Mouse (Mus musculus): ENCODE measurements around the gene Fggy. TPM values are rescaled to one million over a fixed set of nuclear protein-coding genes. Genes with fewer than 3 reads are reported as not detected.

The Fggy gene
- polyA plus RNA-seq, 1 experiment = 12.6 TPM

DNA sequence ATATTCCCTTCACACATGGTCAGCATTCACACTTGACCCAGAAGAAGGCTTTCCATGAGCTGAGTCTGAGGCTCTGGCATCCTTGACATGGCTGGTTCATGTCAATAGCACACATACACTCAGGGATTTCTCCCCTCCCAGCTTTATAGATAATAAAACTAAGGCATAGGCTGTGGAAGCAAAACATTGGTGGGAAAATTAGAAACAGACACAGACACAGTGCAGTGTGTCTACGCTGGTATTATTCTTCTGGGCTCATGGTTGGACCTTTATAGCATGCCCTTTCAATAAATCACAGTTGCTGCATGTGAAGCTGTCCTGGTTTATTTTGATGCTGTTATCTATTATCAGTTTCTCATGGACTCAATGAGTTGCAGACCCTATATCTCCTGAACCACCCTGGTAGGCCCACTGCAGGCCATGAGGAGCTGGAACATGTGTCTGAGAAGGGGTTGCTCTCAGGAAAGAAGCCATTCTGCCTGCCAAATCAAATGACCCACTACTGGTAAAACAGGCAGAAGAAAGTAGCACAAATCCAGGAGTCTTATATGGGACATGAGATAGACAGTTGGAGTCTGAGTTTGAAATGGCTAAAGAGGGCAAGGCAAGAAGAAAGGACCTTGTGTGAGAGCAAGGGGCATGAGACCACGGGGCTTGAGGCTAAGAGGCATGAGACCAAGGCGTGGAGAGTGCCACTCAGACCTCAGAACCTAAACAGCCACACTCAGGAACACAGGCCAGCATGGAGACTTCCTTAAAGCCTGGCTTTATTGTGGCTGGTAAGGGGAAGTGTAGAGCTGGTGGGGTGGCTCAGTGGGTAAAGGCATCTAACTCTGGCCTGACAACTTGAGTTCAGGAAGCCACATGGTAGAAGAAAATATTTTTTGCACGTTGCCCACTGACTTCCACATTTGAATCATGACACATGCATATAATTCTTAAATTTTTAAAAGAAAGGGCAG, 327.2 kb downstream of the Fggy start:
- DNase-seq (ENCODE audit: extremely low spot score in 1 of 2, low spot score in 1 of 2) = no peak

DNA sequence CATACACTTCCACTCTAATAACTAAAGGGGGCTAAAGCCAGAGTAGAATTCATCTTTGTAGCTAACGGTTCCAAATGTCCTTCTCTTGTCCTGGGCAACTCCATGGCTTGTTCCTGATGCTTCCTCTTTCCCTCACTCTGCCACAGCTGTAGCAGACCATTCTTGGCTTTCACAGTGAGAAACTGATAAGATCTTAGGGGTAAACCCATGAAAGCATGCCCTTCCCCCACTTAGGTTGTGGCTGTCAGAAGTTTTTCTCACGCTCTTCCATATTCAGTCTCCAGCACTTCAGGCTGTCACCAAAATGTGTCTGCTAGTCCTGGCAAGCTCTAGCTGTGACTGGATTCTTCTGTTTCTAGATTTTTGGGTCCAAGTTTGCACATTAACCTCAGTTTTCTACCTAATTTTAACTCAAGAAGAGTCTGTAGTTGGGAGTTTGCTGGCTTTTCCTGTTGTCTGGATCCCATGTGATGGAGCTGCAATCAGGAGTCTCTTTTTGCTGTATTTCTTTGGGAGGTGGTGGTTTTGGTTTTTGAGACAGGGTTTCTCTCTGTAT, 338.0 kb downstream of the Fggy start:
- DNase-seq (ENCODE audit: extremely low spot score in 1 of 2, low spot score in 1 of 2) = peak in 1 of 2 experiments; percentile 19

DNA sequence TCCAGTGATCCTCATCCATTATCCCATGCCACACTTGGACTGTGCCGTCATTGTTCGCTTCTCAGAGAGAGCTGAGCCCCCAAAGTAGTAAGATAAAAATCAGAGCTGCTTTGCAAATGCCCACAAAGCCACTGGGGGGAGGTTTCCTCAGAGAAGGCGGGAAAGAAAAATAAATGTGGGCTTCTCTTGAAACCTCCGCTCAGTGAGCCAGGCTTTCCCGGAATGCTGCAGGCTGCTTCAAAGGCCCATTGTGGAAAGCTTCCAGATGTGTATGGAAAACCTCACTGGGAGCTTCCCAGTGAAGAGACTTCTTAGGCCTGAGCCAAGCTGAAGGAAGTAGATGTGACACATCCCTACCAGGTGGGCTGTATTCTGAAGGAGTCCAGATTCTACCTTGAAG, 339.3 kb downstream of the Fggy start:
- DNase-seq (ENCODE audit: extremely low spot score in 1 of 2, low spot score in 1 of 2) = peak in 1 of 2 experiments; percentile 26

DNA sequence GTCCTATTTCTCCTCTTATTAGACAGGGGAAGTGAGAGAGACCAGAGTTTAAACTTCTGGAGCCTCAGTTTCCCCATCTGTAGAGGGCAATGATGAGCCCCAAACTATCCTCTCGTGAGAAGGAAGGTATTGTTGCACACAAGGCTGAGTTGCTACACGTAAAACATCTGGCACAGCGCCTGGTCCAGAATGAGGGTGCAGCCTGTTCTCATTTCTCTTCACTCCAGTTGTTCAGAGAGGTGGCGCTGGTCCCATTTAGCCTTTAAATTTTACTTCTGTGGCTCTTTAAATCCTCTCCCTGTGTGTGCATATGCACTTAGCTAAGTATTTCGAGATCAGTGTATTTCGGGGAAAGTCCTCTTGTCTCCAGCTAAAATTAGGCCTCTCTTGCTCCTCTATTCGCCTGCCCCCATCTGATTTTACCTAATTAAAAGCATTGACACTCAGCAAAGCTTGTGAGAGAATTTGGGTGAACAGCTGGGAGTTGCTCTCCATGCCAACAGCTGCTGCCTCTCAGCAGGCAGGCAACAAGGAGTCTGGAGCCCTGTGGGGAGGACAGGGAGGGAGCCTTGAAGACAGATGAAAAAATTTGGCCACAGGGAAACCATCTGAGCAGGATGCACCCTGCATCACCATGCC, 340.0 kb downstream of the Fggy start:
- peak; percentile 44 to 48 for DNase-seq (ENCODE audit: extremely low spot score in 1 of 2, low spot score in 1 of 2)

DNA sequence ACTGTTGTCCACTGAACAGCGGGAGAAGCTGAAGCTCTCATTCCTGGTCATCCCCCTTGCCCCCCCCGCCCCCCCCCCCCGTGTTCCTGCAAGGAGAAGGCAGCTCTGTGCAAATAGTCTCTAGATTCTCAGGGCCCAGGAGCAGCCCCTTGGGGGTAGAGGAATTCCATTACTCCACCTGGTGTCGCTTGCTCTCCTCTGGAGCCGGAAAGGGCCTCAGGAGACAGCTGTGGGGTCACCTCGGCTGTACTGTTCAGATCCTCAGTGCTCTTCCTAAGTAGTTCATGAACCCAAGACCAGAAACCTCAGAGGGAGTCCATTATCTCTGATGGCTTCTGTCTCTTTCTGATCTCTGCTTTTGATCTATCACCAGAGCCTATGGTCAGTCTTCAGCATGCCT, 341.4 kb downstream of the Fggy start:
- no peak for DNase-seq (ENCODE audit: extremely low spot score in 1 of 2, low spot score in 1 of 2)

DNA sequence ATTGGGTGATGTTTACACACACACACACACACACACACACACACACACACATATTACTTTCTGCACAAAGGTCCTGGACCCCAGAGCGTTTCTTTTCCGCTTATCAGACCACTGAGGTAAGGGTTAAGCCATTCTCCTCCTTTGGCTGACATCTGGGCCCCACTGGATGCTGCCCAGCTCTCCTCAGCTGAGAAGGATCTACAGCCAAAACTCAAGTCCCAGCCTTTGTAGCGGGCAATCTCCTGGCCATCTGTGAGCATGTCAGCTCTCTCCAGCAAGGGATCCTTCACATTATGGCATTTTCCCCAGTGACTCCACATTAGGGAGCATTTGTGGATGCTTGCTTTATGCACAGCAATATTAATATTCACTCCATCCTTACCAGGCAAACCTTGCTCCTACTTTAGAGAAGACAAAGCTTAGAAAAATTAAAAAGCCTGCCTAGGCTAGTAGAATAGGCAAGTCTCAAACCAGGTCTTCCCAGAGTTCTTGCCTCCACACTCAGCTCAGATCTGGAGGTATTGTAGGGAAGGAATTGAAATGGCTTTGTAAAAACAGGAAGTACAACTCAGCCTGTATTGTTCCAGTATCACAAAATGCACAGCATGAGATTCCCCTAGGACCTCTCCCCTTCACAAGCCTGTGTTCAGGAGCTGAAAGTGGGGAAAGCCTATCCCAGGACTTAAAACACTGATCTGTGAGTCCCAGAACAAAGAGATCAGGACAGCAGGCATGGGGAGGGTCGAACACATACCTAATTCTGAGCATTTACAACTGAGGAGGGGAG, 342.8 kb downstream of the Fggy start:
- no peak for DNase-seq (ENCODE audit: extremely low spot score in 1 of 2, low spot score in 1 of 2)

DNA sequence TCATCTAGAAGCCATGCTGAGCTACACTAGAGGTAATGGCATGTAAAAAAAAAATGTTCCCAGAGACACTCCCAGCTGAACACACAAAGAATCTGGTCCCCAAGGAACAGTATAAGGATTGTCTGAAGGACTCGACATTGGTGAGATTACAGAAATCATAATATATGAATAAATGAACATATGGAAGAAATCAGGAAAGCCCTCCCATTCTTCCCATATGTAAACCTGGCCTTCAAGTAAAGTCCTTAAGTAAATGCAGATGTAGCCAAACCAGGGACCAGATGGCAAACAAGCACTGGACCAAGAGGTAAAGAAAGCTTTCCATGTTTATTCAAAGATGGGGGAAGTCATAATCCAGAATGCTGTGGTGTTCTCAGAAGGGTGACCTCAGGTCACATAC, 343.5 kb downstream of the Fggy start:
- no peak for DNase-seq (ENCODE audit: extremely low spot score in 1 of 2, low spot score in 1 of 2)

DNA sequence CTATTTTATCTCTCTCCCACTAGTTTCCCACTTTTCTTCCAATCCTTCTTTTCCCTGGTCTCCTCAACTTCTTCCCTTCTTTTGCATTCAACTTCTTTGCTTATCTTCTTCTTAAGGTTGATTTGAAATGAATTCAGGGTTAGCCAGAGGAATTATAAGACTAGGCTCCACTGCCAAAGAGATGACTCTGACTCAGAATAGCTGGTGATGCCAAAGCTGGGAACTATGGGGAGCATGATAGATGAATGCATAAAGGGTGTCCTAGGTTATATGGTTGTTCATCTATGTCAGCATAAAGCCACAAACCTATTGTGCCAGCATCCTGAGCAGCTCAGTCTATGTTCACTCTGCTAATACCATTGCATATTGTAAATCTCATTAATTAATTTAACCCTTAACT, 348.8 kb downstream of the Fggy start:
- DNase-seq (ENCODE audit: extremely low spot score in 1 of 2, low spot score in 1 of 2) = no peak

DNA sequence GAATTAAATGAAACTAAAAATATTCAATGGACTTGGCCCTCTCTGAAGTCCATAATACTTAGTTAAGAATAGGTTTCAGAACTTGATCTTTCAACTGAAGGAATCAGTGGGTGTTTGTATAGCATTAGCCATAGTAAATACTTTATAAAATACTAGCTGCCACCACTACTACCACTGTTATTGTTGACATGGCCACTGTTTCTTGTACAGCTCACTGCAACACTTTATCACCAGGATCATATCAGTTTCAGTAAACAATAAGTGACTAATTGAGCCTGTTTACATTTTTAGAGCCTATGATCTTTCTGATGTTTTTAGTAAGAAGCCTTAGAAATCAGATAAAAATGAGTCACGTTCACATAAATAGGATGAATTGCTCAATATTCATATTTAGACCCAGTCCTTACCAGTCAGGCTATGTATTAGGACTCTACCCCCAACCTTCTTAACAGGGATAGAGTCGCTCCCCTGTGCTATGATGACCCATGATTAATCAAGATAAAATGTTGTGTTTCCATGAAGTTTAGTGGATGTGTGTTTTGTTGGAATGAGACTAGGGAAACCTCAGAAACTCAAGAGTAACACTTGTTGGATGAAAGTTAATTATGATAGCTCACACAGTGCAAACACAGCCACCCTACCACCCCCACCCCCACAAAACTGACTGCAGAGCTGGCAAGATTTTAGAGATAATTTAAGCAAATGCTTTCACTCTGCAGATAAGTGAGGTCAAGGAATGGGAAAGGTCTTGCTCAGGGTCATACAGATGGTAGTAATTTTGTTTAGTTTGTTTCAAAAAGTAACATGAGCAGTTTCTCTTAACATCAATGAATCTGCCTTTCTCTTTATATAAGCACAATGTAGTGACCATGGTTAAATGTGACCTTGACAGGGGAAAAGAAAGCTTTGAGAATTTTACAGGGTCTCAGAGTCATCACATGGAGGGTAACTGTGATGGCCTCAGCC, 352.7 kb downstream of the Fggy start:
- DNase-seq (ENCODE audit: extremely low spot score in 1 of 2, low spot score in 1 of 2) = no peak

DNA sequence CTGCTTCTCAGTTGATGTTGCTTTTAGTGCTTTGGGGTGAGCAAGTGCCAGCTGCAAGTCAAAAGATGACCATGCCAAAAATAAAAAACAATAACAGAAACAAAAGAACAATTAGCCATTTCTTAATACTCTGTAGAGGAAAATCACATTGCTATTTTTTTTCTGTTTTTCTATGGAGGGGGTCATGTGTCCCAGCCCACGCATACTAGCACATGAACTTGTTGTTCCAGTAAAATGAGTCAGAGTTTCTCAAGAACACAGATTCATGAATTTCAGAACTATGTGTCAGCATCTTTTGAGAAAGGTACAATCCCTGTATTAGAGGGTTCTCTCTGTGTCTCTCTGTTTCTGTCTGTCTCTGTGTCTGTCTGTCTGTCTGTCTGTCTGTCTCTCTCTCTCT, 355.7 kb downstream of the Fggy start:
- no peak for DNase-seq (ENCODE audit: extremely low spot score in 1 of 2, low spot score in 1 of 2)

DNA sequence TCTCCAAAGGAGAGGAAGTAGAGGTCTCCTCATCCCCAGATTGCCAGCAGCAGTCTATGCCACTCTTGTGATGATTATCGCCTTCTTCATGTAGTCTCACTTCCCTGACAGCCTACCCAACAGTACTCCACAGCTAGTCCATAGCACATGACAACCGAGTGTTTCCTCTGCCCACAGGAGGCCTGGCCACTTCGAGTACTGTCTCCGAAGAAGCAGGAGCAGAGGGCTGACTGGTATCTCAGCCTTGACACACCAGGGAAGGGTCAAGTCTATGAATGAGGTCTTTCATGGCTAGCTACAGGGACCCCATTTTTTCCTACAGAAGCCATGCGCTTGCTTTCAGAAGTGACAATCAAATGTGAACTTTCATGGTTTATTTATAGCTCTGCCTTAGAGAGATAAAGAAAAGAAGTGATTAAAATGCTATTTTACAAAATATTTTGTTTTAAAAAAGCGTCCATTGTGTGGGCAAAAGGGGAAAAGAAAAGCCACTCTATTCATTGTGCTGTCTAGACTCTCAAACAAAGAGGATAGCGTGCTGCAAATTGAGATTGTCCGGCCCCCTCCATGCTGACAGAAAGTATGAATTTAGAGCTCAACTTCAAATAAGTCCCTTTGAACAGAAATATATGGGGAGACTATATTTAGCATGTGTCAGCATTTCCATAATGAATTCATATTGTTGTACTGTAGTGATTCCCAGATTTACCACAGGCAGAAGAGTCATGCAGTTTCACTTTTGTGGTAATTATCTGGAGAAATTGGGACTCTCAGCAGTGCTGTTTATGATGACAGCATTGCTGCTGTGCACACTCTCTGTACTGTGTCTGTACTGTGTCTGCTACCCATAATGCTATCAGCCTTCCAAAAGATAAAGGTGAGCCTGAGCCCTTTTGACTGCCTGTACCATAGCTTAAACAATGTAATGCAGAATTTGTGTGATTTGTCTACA, 358.6 kb downstream of the Fggy start:
- no peak for DNase-seq (ENCODE audit: extremely low spot score in 1 of 2, low spot score in 1 of 2)

DNA sequence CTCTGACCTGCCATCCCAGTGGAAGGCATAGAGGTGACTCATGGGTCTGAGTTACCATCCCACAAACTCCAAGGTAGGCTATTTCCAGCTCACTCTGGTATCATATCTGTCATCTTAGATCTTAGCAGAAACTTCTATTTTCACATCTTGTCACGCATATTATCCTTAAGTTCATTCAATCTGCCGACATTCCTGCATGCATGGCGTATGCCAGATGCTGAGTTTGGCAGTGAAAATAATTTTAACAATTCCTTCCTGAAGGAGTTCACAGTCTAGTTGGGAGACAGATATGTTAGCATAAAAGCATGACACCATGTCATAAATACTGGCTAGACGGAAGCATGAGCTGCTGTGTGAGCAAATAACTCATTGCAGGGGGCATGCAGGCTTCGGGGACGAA, 360.4 kb downstream of the Fggy start:
- peak; percentile 27 to 52 for DNase-seq (ENCODE audit: extremely low spot score in 1 of 2, low spot score in 1 of 2)

DNA sequence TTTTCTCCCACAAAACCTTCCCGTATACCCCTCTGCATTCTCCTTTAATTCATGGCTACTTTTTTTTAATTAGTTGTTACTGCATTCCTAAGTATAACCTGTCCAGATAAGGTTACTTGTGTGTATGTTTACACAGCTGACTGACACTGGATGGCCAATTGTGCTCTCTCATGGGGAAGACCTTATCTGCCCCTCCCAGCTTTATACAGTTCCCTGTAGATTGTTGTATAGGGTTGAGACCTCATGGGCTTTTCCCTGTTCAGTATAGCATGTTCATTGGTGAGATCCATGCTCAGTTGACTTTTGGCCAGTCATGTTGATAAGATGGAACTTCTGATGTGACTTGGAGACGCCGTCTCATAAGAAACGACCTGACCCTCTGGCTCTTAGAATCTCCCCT, 363.1 kb downstream of the Fggy start:
- no peak for DNase-seq (ENCODE audit: extremely low spot score in 1 of 2, low spot score in 1 of 2)

DNA sequence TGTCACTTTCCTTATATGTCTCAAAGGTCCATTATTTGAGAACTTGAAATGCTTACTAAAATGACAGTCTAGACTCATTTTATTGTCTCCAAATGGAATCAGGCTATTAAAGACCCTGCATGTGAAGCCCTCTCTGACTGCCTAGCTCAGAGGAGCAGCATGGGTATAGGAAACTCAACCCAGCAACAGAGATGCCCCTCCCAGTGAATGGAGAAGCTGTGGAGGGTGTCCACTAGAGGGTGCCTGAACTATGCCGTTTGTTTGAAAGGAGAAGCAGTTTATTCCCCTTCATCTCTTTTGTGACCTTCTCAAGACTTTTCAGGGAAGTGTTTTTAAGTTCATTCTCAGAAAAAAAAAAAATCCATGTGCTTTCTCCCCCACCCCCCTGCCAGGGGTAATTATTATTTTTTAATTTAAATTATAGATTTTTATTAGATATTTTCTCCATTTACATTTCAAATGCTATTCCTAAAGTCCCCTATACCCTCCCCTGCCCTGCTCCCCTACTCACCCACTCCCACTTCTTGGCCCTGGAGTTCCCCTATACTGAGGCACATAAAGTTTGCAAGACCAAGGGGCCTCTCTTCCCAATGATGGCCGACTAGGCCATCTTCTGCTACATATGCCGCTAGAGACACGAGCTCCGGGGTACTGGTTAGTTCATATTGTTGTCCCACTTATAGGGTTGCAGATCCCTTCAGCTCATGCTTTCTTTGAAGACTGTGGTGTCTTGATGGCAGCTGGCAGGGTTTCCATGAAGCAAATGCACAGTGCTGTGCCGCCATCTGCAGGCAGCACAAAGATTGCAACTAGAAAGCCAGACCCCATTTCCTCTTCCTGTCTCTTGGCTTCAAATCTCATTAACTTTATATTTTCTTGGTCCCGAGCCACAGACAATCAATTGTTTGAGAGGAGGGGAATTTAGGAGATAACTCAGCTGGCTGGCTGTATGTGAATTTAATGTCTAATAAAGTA, 367.2 kb downstream of the Fggy start:
- peak; percentile 46 to 90 for DNase-seq (ENCODE audit: extremely low spot score in 1 of 2, low spot score in 1 of 2)

DNA sequence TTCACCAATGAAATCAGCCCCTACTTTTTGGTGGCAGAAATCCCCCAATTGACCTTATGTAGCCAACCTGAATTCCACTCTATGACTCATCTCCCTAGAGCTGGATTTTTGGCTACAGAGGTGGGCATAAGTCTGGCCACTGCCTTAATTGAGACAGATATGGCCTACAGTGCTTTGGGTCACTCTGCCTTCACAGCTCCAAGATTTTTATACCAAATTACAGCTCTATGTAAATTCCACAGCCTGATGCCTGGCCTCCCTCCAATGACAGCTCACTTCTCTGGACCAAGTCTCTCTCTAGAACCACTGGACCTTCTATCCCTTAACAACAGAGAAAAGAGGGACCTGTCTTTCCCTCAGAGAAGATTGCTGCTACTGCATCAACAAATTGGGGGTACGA, 371.5 kb downstream of the Fggy start:
- DNase-seq (ENCODE audit: extremely low spot score in 1 of 2, low spot score in 1 of 2) = no peak

DNA sequence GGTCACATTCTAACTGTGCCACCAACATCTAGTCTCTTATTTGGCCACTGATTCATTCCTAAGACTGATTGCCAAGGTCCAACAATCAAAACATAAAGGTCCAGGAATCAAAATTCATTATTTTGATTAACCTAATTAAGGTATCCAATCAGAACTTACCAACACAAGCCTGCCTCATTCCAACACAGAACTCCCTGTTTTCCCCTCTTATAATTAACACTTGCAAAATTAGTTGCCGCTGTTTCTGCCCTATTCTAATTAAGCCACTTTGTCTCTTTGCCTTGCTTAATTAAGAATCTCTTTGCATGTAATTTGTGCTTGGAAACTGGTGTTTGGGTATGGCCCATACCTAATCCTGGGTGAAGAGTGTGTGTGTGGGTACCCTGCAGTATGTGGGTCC, 372.6 kb downstream of the Fggy start:
- no peak for DNase-seq (ENCODE audit: extremely low spot score in 1 of 2, low spot score in 1 of 2)

DNA sequence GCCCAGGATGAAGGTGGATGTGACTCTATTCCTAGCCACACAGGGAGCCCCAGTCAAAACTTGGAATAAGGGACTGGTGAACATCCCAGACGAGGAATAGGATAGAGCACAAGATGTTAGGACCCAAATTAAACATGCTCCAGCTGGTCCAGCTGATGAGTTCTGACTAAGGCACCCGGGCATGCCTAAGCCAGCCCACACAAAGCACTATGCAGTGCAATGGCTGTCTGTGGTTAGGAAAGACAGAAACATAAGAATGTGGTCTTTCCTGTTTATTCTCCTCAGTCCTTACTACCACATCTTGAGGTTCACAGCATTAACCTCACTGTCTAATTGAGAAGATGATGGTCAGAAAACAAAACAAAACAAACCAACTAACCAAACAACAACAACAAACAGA, 374.0 kb downstream of the Fggy start:
- DNase-seq (ENCODE audit: extremely low spot score in 1 of 2, low spot score in 1 of 2) = no peak
